Mouse (Mus musculus): ENCODE results near the gene Limk2.

- TF ChIP-seq MAX (IDR thresholded peaks at IDR 0.05; ENCODE audit: low read depth) (no peak), USF1 (IDR thresholded peaks at IDR 0.05; ENCODE audit: low read depth) (no peak), TCF12 (IDR thresholded peaks at IDR 0.05; ENCODE audit: insufficient read depth, poor library complexity, severe bottlenecking) (no peak), E2F4 (IDR thresholded peaks at IDR 0.05; ENCODE audit: insufficient read depth) (no peak), POLR2A (IDR thresholded peaks at IDR 0.05; ENCODE audit: insufficient read length, low read depth) (no peak), MYOG (IDR thresholded peaks at IDR 0.05; ENCODE audit: control insufficient read depth in 1 of 3, insufficient read depth in 1 of 3, insufficient read length in 2 of 3, low read depth in 2 of 3) (no peak), REST (IDR thresholded peaks at IDR 0.05; ENCODE audit: insufficient read depth, insufficient read length) (no peak), POLR2AphosphoS2 (IDR thresholded peaks at IDR 0.05; ENCODE audit: insufficient read length, low read depth) (no peak)
These were observed 46.1 kb downstream of the Limk2 start for GRCm38 (mm10) chr11:3362854-3363253.

Measured in myocyte (in vitro differentiated cells).